Mouse (Mus musculus) megakaryocyte, adult 5-6 weeks (primary cell): ENCODE data around the gene Hcn3. TPM values are rescaled to one million over a fixed set of nuclear protein-coding genes. Genes with fewer than 3 reads are reported as not detected.
"Not testable (repeated sequence)": the region's sequence is repeated elsewhere in the genome, so short reads cannot be mapped to it uniquely, and the experiment has no call there.

Experiments
- ATAC-seq: 2 replicates; pipeline ENCODE4 v1.8.0; 2016; ENCODE audit warnings: mild to moderate bottlenecking, inconsistent platforms; ENCODE audit not compliant: poor library complexity, severe bottlenecking
- total RNA-seq, 2 experiments: library from RNA; stranded (forward) in 1 of 2; stranded (reverse) in 1 of 2; fragments of 153-499, 151-499 nt in 1 of 2; fragments of 221-1000, 200-1000 nt in 1 of 2; gene quantifications; 2 replicates each; pipeline versions ENCODE4 v1.2.3 to v1.2.4; 2015 to 2017

The Hcn3 gene
- total RNA-seq, 2 experiments from 2014 or later: not detected

GRCm38 (mm10) chr3:89182531-89183057 is 22.6 kb upstream of the Hcn3 start:
- ATAC-seq: peak; percentile 26

DNA sequence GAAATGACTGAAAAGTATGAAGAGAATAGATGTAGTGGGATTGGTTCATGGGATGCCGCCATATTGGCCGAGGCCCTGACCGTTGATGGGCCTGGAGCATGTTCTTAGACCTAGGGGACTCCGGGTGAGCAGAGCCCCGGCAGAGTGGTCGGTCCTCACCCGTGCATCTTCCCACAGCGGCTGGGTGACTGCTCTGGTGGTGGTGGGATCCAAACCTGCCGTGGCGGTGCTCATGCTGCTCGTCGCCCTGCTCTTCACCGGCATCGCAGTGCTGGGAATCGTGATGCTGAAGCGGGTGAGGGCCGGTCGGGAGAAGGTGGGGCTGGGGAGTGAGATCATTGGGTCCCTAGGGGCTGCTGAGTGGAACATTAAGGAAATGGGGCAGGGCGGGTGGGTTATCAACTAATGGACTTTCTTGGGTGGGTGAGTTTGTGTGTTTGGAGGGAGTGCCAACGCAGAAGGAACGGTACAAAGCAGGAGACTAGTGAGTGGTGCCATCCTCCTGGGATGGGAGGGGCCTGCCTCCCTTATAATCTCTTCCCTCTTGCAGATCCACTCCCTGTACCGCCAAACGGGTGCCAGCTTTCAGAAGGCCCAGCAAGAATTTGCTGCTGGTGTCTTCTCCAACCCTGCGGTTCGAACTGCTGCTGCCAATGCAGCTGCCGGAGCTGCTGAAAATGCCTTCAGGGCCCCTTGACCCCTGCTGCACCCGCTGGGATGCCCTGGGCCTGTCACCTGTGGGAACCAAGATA is 21.9 kb upstream of the Hcn3 start:
- no peak for ATAC-seq

GRCm38 (mm10) chr3:89179056-89179455 is 19.1 kb upstream of the Hcn3 start:
- no peak for ATAC-seq

DNA sequence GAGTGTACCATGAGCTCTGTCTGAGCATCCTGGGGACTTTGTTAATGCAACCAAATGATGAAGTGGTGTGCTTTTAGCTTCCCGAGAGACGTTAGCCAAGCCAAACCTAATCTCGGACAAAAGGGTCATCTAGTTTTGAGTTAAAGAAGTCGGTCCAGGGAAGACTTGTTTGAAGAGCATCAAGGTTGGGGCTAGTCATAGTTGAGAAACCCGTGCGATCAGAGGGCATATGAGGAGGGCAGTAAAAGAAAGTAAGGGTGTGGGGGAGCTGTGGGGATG is 18.1 kb upstream of the Hcn3 start:
- ATAC-seq: no peak

DNA sequence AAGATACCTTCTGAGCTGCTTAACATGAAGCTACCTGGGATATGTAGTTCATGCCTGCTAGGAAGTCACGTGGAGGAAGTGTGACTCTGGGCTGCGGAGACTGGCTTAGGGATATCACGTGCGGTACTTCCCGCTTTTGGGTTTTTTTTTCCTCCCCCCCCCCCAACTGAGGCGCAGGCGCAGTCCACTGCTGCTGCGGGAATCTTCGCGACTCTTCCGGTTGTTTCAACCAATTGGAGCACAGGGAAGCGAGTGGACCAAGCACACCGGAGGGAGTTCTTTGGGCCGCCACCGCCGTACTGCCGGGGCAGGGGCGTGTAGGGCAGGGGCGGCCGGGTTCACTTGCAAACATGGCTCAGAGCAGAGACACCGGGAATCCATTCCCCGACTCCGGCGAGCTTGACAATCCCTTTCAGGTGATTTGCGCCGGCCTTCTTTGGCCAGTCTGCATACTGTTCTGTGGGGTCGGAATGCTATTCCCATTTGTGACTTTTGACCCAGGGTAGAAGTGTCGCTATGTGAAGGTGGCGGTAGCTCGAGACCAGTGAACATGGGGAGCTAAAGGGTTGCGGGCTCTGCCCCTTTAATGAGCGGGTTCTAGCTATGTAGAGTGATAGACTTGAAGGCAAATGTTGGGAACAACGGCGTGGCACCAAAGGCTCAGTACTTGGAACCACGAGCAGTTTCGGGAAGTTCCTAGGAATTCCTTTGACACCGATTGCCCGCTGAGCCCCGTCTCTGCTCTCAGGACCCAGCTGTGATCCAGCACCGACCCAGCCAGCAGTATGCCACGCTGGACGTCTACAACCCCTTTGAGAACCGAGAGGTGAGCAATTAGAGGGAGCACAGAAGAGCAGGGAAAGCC is 17.5 kb upstream of the Hcn3 start, which contains the start of gene Scamp3:
TSS of gene Scamp3 (plus strand) at position 232 of the 865 bp plus-strand sequence.
- peak; percentile 95 for ATAC-seq

- no peak for ATAC-seq
Observed at GRCm38 (mm10) chr3:89176421-89176820, 16.4 kb upstream of the Hcn3 start.

DNA sequence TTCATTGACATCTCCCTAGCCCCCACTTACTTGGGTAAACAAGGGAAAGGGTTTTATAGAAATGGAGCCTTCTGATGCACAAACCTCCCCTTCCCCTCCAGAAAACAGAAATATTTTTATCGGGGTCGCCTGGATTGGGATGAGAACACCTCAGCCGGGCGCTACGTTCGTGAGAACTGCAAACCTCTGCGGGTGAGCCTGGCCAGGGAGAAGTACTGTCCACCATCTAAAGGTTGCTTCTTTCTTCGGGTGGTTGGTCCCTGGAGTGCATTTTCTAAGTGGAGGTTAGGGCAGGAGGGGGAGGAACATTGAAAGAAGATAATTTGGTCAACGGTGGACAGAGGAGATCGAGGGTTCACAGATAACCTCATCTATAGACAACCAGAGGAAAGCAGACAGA is 15.5 kb upstream of the Hcn3 start:
- ATAC-seq: no peak

DNA sequence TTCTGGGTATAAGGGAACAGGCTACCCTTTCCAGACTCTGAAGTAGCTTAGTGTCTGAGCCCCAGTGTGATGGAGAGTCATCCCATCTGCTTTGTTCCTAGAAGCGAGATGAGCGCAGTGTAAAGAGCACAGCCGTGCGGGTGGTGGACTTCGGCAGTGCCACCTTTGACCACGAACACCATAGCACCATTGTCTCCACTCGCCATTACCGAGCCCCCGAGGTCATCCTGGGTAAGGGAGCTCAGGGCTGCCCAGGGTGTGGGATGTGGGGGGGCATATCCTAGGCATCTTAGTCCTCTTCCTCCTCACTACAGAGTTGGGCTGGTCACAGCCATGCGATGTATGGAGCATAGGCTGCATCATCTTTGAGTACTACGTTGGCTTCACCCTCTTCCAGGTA is 14.8 kb upstream of the Hcn3 start:
- no peak for ATAC-seq

- no peak for ATAC-seq
Observed at GRCm38 (mm10) chr3:89166945-89167344, 6.9 kb upstream of the Hcn3 start.

DNA sequence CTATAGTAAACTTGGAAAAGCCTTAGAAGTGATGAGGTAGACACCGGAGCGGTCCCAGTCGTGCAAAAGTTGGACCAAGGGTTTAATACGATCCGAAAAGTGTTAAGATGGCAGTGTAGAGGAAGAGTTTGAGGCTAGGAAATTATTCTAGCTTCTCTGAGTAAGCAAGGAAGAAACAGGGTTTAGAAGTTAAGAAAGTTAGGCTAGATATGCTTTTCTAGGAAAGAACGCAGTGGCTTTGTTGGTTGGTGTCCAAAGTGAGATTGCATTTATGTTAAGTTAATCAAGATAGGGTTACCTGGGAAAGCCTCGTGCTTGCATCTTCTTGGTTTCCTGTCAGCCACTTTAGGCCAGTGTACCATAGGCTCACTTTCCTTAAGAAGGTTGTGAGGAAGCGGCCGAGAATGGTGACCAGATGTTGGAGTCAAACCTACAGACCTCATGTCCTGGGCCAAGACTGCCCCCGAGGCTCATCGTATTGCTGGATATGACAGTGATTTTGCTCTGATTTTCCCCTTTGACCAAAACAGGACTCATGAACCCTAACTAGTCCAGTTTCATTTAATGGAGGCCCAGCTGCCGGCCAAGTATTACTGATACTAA is 5.4 kb upstream of the Hcn3 start:
- ATAC-seq: no peak

DNA sequence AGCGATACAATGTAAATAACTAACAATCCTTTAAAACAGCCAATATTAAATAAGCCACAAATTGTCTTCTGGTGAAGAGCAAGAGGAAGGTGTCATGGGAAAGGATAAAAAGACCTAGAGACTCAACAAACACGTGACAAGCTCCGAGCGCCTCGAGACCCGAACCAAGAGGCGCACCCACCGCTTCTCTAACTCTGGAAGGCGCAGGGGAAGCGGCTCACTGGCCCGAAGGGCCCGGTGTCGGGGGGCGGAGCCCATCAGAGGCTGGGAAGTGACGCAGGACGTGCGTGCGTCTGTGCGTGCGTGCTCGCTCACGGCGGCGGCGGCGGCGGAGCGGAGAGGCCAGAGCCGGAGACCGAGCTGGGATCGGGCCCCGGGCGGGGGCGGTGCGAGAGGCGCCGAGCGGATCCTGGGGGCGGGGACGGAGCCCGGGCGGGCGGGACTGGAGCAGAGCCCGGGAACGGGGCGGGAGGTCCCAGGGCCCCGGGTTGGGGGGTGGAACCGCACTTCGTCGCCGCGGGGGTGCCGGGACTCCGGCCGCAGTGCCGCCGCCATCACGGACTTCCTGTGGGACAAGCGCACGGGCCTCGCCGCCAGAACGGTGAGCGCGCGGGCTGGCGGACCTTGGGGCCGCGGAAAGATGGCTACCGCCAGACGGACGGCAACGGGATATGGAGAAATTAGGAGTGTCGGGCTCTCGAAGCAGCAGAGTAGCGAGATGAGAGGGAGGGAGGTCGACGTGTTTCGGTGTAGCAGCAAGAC is 4.7 kb upstream of the Hcn3 start, which contains the start of gene Clk2:
TSS of gene Clk2 (plus strand) at position 290 of the 762 bp plus-strand sequence.
- peak; percentile 99 for ATAC-seq

DNA sequence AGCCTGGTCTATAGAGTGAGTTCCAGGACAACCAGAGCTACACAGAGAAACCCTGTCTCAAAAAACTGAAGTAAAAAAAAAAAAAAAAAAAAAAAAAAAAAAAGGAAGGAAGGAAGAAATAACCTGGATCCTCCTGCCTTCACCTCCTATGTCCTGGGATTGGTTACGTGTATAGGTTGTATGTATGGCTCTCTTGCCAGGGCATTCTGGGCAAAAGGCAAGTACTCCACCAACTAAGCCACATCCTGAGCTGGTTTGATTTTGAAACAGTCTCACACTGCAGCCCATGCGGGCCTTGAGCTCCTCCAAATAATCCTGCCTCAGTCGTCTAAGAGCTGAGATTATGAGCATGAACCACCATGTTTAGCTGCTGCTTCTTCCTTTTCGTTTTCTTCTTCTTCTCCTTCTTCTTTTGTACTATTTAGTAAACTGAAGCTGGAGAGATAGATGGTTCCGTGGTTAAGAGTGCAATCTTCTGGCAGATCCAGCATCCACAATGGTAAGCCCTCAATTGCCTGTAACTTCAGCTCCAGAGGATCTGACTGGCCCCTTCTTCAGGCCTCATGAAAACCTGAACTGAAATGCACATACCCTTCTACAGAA is 3.7 kb upstream of the Hcn3 start:
- ATAC-seq: no peak

- ATAC-seq: no peak
Observed at GRCm38 (mm10) chr3:89163123-89163522, 3.1 kb upstream of the Hcn3 start.

DNA sequence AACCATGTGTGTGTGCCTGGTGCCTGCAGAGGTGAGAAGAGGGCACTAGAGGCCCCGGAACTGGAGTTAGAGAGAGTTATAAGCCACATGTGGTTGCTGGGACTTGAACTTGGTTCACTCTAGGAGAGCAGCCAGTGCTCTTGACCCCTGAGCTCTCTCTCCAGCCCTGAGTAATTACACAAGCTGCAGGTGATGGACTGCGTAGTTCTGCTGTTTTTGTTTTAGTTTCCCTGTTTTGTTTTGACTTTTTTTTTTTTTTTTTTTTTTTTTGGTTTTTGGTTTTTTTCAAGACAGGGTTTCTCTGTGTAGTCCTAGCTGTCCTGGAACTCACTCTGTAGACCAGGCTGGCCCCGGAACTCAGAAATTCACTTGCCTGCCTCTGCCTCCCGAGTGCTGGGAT is 1.8 kb upstream of the Hcn3 start:
- no peak for ATAC-seq

- ATAC-seq: not testable (repeated sequence)
Observed at GRCm38 (mm10) chr3:89161207-89161606, 1.2 kb upstream of the Hcn3 start.

DNA sequence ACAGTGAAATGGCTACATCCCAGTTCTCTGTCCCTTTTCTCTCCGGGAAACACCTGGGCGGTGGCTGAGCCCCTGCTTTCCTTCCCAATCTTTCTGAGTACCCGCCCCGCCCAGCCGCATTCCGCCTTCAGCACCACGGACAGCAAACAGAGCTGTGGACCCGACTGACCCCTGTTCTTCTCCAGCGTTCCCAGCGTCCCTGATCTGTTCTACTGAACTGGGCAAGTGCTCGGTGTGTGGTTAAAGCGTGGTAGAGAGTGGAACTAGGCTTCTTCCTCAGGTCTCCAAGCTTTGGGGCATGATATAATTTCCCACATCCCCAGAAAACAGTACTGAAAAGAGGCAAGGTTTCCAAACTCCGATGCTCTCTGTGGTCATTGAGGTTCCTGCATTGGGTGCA is 785 bp downstream of the Hcn3 start:
- no peak for ATAC-seq

- ATAC-seq: no peak
Observed at GRCm38 (mm10) chr3:89158651-89159050, 1.3 kb downstream of the Hcn3 start.

DNA sequence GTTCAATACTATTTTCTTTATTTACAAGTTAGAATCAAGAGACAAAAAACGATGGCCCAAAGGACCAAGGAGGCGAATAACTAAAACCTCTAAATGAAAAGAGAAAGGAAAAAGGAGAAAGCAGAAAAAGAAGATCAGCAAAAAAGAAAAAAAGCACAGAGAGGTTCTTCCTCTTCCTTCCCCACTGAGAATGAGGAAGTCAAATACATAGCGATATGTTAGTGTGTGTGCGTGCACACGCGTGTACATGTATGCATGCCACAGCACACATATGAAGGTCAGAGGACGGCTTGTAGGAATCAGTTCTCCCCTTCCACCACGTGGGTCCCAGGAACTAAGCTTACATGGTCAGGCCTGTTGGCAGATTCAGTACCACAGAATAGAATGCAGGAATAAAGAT is 3.0 kb downstream of the Hcn3 start:
- peak; percentile 41; the same call in 1 of the 2 replicates for ATAC-seq

DNA sequence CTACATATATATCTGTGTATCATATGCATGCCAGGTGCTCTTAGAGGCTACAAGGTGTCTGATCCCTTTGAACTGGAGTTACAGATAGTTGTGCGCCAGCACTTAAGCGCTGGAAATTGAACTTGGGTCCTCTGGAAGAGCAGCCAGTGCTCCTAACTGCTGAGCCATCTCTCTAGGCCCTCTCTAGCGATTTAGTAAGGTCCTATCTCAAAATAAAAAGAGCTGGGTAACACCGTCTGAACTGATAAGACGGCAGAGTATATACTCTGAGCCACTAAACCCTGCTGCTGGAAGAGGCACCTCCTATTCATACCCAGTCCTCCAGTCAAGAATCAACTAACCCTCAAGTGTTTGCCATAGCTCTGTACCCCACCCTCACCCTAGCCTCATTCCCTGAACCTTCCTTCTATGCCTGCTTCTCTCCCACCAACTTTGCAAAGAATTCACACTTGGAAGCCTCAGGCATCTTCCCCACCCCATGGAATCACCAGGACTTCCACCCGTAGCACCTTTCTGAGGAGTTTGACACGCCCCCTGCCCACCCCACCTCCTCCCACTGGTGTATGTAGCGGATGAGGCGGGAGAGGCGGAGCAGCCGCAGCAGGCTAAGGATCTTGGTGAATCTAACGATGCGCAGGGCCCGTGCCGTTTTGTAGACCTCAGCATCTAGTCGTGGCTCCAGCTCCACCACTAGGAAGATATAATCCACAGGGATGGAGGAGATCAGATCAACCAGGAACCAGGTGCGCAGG is 7.7 kb downstream of the Hcn3 start:
- no peak for ATAC-seq

- no peak for ATAC-seq
Observed at GRCm38 (mm10) chr3:89148567-89148966, 11.4 kb downstream of the Hcn3 start.
